Mouse (Mus musculus): ENCODE data around the gene Jtb. TPM values are rescaled to one million over a fixed set of nuclear protein-coding genes. Genes with fewer than 3 reads are reported as not detected.
A peak's percentile ranks its signal among the peaks of the same experiment; 100 is the strongest.

Gene Jtb
- polyA plus RNA-seq (2015; fragmentation: Nextera tagmentation; extraction: Ambion mirVana): 90.2 and 96.2 TPM in 2 replicates

DNA sequence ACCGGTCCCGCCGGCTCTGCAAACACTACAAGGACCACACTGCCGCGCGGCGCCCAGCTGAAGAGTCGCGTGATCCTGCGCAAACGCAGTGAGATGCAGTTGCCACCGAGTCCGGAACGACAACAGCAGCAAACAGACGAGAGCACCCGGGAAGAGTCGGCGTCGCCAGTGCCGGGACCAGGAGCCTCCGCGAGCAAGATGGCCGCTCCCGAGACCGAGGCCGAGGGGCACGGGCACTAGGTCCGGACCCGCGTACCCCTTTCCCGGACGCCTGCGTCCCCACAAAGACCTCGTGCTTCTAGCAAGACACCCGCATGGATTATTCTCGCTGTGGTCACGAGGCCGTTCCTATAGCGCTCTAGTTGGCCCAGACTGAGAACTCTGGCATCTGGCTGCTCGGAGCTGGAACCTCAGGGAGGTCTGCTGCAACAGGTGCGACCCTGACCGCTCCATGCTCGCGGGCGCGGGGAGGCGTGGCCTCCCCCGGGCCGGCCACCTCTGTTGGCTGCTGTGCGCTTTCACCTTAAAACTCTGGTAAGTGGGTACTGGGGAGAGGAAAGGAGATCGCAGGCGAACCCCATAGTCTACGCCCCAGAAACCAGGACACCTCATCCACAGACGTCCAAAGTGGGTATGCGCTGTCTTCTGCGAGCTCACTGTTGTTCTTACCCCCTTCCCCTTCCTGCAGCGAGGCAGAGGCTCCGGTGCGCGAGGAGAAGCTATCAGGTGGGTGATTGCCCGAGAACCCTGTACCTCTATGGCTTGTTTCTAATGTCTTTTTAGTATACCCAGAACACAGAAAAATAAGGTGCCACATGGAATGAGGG lies at the start of gene Jtb:
Gene Jtb, plus strand, starts transcription at position 91 of the 827 bp plus-strand sequence.
- H3K27me3 ChIP-seq: no peaks in the 10 kb centered on the region
- peak within 1 kb of the TSS; percentile 80 for H3K4me2 ChIP-seq
- peak within 1 kb of the TSS; percentile 69 for H3K9ac ChIP-seq
- peak within 1 kb of the TSS; percentile 85 for H3K27ac ChIP-seq (replicated peaks)
- H3K36me3 ChIP-seq: peaks cover 16% of the 10 kb centered on the region
- no peaks in the 10 kb centered on the region for H3K9me3 ChIP-seq
- ATAC-seq (ENCODE audit: low FRiP score, low read depth): peak; percentile 98
- H3K4me1 ChIP-seq (replicated peaks): peaks cover 15% of the 10 kb centered on the region
- H3K4me3 ChIP-seq: peak within 1 kb of the TSS; percentile 78
- under 1% methylated on average over 61 of the region's 61 CpGs for WGBS

DNA sequence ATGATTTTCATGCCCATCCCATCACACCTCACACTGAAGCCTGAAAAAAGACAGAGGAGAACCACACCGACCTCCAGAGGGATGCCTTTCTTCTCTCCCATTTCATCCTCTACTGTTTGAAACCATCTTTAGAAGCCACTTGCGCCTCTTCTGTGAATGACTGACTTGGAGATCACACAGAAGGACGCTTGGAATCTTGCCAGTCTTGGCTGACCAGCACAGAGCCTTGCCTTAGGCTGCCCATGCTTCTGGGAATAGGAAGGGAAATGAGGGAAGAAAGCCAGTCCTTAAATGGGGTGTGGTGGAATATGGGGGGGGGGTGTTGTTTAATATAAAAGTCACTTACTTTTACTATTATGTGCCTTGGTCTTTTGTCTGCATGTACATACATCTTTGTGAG lies 47.8 kb upstream of the Jtb start:
- Histone ChIP-seq H3K9ac (no peak overlapping the region), H3K27ac (replicated peaks) (no peak overlapping the region), H3K4me2 (no peak overlapping the region), H3K4me3 (no peak overlapping the region), H3K9me3 (no peaks in the 10 kb centered on the region), H3K4me1 (replicated peaks) (no peaks in the 10 kb centered on the region), H3K36me3 (no peaks in the 10 kb centered on the region), H3K27me3 (no peaks in the 10 kb centered on the region)
- no peak for ATAC-seq (ENCODE audit: low FRiP score, low read depth)
- 82% methylated on average over 3 of the region's 3 CpGs for WGBS

DNA sequence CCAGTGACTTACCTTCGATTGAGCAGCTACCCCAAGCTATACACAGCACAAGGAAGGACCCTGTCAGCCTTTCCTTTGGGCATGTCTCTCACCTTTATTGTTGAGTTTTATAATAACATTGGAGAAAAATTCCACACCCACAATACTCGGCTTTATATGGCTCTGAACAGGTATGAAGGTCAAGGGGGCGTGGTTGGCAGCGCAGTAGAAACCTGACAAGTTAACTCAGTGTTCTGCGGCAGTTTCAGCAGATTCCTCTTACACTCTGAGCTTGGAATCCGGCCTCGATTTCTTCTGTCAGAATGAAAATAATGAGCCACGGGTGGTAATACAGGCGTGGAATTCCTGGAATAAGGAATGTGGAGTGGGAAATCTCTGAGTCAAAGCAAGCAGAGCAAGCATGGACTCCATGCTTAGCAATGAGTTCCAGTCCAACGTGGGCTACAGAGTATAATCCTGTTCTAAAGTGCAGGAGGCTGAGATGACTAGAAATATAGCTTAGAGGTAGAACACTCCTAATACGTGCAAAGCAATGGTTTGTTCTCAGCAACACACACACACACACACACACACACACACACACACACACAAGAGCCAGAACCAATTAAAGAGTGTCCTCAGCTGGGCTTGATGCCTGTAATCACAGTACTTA lies 40.4 kb upstream of the Jtb start:
- 77% methylated on average over 11 of the region's 11 CpGs for WGBS
- no peak overlapping the region for H3K4me3 ChIP-seq

DNA sequence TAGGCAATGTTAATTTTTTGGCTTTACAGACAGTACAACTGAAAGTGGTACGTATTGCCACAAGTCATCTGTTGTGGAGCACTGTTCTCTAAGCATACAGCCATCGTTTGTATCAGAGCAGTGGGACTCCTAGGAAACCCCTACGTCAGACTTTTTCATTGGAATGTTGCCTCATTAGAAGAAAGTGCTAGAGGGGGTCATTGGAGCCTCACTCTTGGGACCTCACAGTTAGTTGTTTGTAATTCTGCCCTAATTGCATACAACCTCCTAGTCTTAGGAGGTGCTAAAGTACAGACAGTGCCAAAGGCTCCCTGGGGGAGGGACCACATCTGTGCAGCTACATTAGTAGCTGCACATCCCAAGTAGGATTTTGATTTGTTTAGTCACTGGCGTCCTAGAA lies 36.6 kb upstream of the Jtb start:
- no peak overlapping the region for H3K4me2 ChIP-seq
- ATAC-seq (ENCODE audit: low FRiP score, low read depth): no peak
- no peaks in the 10 kb centered on the region for H3K36me3 ChIP-seq
- no peaks in the 10 kb centered on the region for H3K9me3 ChIP-seq
- no peaks in the 10 kb centered on the region for H3K27me3 ChIP-seq
- no peak overlapping the region for H3K27ac ChIP-seq (replicated peaks)
- no peak overlapping the region for H3K9ac ChIP-seq
- WGBS: 58% methylated on average over 4 of the region's 4 CpGs
- H3K4me3 ChIP-seq: no peak overlapping the region
- no peaks in the 10 kb centered on the region for H3K4me1 ChIP-seq (replicated peaks)

More for the DNA sequence above, 40.4 kb upstream of the Jtb start:
- no peak overlapping the region for H3K9ac ChIP-seq
- no peaks in the 10 kb centered on the region for H3K4me1 ChIP-seq (replicated peaks)
- ATAC-seq (ENCODE audit: low FRiP score, low read depth): no peak
- H3K4me2 ChIP-seq: no peak overlapping the region
- H3K27ac ChIP-seq (replicated peaks): no peak overlapping the region
- no peaks in the 10 kb centered on the region for H3K36me3 ChIP-seq
- no peaks in the 10 kb centered on the region for H3K27me3 ChIP-seq
- no peaks in the 10 kb centered on the region for H3K9me3 ChIP-seq

DNA sequence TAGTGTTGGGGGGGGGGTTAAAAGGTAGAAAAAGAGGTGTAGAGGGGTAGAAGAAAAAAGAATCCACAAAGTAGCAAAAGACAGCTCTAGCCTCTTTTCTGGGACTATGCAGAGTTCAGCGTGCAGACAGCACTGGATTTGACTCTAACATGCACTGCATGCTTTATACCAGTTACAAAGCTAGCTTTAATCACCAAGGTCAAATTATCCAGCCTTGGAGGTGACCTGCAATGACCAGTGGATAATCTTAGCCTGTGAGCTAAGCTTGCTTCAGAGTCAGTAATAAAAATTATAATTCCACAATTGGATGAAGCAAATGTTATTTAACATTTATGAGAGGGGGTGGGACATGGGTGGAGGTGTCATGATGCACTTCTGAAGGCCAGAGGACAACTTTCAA lies 35.8 kb upstream of the Jtb start:
- ATAC-seq (ENCODE audit: low FRiP score, low read depth): no peak
- WGBS: 91% methylated on average over 1 of the region's 1 CpGs

DNA sequence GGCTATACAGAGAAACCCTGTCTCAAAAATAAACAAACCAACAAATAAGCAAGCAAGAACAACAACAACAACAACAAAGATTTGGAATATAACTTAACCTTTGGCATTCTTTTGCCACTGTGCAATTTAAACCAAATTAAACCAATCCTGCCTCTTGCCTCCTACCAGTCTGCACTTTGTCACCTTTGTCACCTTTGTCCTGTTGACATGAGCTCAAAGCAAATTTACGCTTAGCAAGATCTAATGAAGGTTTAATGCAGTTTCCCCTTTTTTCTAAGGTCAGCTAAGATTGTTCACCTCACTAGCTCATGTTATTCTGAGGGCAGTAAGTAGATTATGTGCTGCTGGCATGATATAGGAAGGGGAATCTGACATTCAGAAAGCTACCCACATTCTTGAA lies 33.8 kb upstream of the Jtb start:
- Histone ChIP-seq H3K9me3 (no peaks in the 10 kb centered on the region), H3K27ac (replicated peaks) (no peak overlapping the region), H3K4me2 (no peak overlapping the region), H3K27me3 (no peaks in the 10 kb centered on the region), H3K4me1 (replicated peaks) (no peaks in the 10 kb centered on the region), H3K36me3 (no peaks in the 10 kb centered on the region), H3K9ac (no peak overlapping the region), H3K4me3 (no peak overlapping the region)
- no peak for ATAC-seq (ENCODE audit: low FRiP score, low read depth)
- WGBS: 90% methylated on average over 1 of the region's 1 CpGs

More for the DNA sequence above, 35.8 kb upstream of the Jtb start:
- Histone ChIP-seq H3K27ac (replicated peaks) (no peak overlapping the region), H3K36me3 (no peaks in the 10 kb centered on the region), H3K4me2 (no peak overlapping the region), H3K4me3 (no peak overlapping the region), H3K4me1 (replicated peaks) (no peaks in the 10 kb centered on the region), H3K27me3 (no peaks in the 10 kb centered on the region), H3K9ac (no peak overlapping the region), H3K9me3 (no peaks in the 10 kb centered on the region)

DNA sequence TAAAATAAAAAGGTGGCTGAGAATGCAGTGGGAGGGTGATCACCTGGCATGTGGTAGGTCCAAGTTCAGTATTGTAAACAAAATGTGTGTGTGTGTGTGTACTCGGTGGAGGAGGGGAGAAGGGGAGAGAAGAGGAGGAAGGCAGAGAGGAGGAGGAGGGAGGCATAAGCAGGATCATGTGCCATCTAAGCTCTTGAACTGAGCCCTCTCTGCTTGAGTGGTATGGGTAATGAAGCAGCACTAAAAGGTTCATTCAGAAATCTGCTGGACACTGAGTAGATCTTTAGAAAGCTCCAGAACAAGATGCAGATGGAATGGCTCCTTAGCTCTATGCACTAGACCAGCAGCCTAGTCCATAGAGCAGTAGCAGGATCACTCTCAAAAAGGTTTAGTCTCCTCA lies 28.5 kb upstream of the Jtb start:
- Histone ChIP-seq H3K9ac (no peak overlapping the region), H3K4me1 (replicated peaks) (no peaks in the 10 kb centered on the region), H3K4me2 (no peak overlapping the region), H3K4me3 (no peak overlapping the region), H3K9me3 (no peaks in the 10 kb centered on the region), H3K27me3 (no peaks in the 10 kb centered on the region), H3K36me3 (peaks cover 2% of the 10 kb centered on the region), H3K27ac (replicated peaks) (no peak overlapping the region)
- ATAC-seq (ENCODE audit: low FRiP score, low read depth): no peak
- 61% methylated on average over 1 of the region's 1 CpGs for WGBS

DNA sequence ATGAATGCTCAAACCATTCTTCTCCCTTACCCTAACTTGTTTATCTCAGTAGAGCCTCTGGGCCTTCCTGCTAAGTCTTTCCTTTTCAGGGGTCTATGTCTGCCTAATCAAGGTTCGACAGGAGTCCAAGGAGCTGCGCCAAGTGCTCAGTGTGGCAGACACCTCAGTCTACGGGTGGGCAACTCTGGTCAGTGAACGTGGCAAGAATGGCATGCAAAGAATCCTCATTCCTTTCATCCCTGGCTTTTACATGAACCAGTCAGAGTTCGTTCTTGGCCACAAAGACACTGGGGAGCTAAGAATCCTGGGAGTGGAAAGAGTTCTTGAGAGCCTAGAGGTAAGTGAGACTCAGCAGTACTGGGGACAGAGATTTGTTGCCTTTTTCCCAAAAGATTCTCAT lies 27.8 kb upstream of the Jtb start:
- no peaks in the 10 kb centered on the region for H3K4me1 ChIP-seq (replicated peaks)
- H3K4me2 ChIP-seq: no peak overlapping the region
- no peak overlapping the region for H3K9ac ChIP-seq
- peaks cover 9% of the 10 kb centered on the region for H3K36me3 ChIP-seq
- no peaks in the 10 kb centered on the region for H3K27me3 ChIP-seq
- H3K9me3 ChIP-seq: no peaks in the 10 kb centered on the region
- H3K27ac ChIP-seq (replicated peaks): no peak overlapping the region
- no peak for ATAC-seq (ENCODE audit: low FRiP score, low read depth)
- WGBS: 78% methylated on average over 5 of the region's 5 CpGs
- H3K4me3 ChIP-seq: no peak overlapping the region

DNA sequence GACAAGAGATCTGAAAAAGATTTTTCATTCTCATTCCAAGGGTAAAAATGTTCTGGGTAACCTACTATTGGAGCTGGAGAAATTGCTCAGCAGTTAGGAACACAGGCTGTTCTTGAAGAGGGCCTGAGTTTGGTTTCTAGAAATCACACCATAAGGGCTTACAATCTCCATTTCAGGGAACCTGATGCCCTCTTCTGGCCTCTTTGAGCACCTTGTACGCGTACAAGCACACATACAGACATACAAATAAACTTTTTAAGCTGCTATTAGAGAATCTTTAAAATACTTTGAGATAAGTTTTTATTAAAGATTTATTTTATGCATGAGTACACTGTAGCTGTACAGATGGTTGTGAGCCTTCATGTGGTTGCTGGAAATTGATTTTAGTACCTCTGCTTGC lies 26.8 kb upstream of the Jtb start:
- H3K4me2 ChIP-seq: no peak overlapping the region
- H3K27ac ChIP-seq (replicated peaks): no peak overlapping the region
- no peak overlapping the region for H3K4me3 ChIP-seq
- no peaks in the 10 kb centered on the region for H3K27me3 ChIP-seq
- no peaks in the 10 kb centered on the region for H3K4me1 ChIP-seq (replicated peaks)
- H3K36me3 ChIP-seq: peaks cover 18% of the 10 kb centered on the region
- 92% methylated on average over 2 of the region's 2 CpGs for WGBS
- ATAC-seq (ENCODE audit: low FRiP score, low read depth): no peak
- H3K9me3 ChIP-seq: no peaks in the 10 kb centered on the region
- no peak overlapping the region for H3K9ac ChIP-seq

DNA sequence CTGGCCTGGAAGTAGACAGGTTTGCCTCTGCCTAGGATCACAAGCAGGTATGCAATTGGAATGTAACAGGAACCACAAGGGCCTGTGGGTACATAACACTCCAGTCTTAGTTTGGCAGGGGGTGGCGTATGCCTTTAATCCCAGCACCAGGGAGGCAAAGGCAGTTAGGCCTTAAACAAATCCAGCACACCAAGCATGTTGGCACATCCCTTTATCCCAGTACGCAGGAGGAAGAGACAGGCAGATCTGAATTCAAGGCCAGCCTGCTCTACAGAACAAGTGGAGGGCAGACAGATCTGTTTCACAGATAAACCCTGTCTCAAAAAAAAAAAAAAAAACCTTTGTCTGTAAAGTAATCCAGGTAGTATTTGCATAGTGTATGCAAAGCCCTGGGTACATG lies 22.7 kb upstream of the Jtb start:
- no peak overlapping the region for H3K9ac ChIP-seq
- no peak overlapping the region for H3K4me3 ChIP-seq
- peaks cover 23% of the 10 kb centered on the region for H3K4me1 ChIP-seq (replicated peaks)
- H3K36me3 ChIP-seq: peaks cover 42% of the 10 kb centered on the region
- H3K27ac ChIP-seq (replicated peaks): no peak overlapping the region
- no peaks in the 10 kb centered on the region for H3K27me3 ChIP-seq
- no peak overlapping the region for H3K4me2 ChIP-seq
- 87% methylated on average over 2 of the region's 2 CpGs for WGBS
- ATAC-seq (ENCODE audit: low FRiP score, low read depth): no peak
- no peaks in the 10 kb centered on the region for H3K9me3 ChIP-seq

DNA sequence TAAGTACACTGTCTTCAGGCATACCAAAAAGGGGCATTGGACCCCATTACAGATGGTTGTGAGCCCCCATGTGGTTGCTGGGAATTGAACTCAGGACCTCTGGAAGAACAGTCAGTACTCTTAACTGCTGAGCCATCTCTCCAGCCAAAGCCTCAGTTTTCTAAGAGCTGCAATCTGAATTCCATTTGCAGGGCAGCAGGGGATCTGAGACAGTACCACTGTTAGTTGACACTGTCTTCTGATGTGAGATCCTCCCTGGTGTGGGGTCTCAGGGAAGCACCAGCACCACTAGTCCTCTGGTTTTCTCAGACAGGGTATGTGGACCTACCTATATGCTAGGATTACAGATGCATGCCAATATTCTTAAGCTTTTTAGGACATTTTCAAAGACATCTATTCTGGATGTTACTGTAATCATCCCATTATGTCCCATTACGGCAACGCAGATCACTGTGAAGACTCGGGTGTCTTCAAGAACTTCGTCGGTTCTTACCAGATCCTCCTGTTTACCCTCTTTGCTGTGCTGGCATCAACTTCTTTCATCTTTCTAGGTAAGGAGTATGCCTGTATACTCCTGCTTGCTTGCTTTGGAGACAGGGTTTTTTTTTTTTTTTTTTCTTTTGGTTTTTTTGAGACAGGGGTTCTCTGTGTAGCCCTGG lies 21.4 kb upstream of the Jtb start:
- Histone ChIP-seq H3K4me1 (replicated peaks) (peaks cover 32% of the 10 kb centered on the region), H3K4me2 (no peak overlapping the region), H3K27me3 (no peaks in the 10 kb centered on the region), H3K9me3 (no peaks in the 10 kb centered on the region), H3K4me3 (no peak overlapping the region), H3K27ac (replicated peaks) (no peak overlapping the region), H3K9ac (no peak overlapping the region), H3K36me3 (peaks cover 42% of the 10 kb centered on the region)
- WGBS: 93% methylated on average over 5 of the region's 5 CpGs
- ATAC-seq (ENCODE audit: low FRiP score, low read depth): no peak

All from hindbrain, embryonic 15.5 days (tissue).